Mouse (Mus musculus) CH12.LX (cell line): ENCODE data around the gene Zfp94. TPM values are rescaled to one million over a fixed set of nuclear protein-coding genes. Genes with fewer than 3 reads are reported as not detected.

Experiments used
- DNase-seq: peaks from one replicate; pipeline ENCODE4 v3.0.0-alpha.2; 2013; ENCODE audit errors: extremely low read depth
- H3K27ac ChIP-seq: 2 replicates; pipeline ENCODE4 v1.5.1; 2012; ENCODE audit warnings: low read depth, mild to moderate bottlenecking, control low read depth, moderate library complexity; ENCODE audit not compliant: insufficient read depth
- H3K27me3 ChIP-seq: replicated peaks from 2 replicates; pipeline ENCODE3; 2012; ENCODE audit warnings: inconsistent platforms
- H3K36me3 ChIP-seq, 2 experiments: replicated peaks in 1 of 2; 2 replicates each; pipeline versions ENCODE3 to v1.6.1; 2012; ENCODE audit warnings: inconsistent platforms in 1 of 2, low read length in 1 of 2, mild to moderate bottlenecking in 1 of 2, mixed read lengths in 1 of 2, moderate library complexity in 1 of 2; ENCODE audit not compliant: control insufficient read depth in 1 of 2, insufficient read depth in 1 of 2
- H3K4me1 ChIP-seq, 2 experiments: 2 replicates each; pipeline ENCODE4 v1.6.1; 2012; ENCODE audit warnings: inconsistent platforms in 1 of 2, moderate library complexity in 1 of 2; ENCODE audit not compliant: insufficient read depth in 2 of 2, control insufficient read depth in 1 of 2
- H3K4me2 ChIP-seq: 2 replicates; pipeline ENCODE4 v1.6.1; 2012; ENCODE audit warnings: low read depth, mild to moderate bottlenecking, control low read depth; ENCODE audit not compliant: poor library complexity, insufficient read depth, severe bottlenecking
- H3K4me3 ChIP-seq, 3 experiments: fragments of 150-350 bp in 1 of 3; sonication (generic) in 1 of 3; replicated peaks in 1 of 3; 2 replicates each; pipeline versions ENCODE3 to v1.5.1; 2011 to 2012; ENCODE audit warnings: low read depth in 2 of 3, low read length in 2 of 3, mild to moderate bottlenecking in 2 of 3, moderate library complexity in 2 of 3, control low read depth in 1 of 3, improper control_type of control experiment in 1 of 3, inconsistent platforms in 1 of 3, mixed read lengths in 1 of 3; ENCODE audit not compliant: poor library complexity in 1 of 3
- H3K79me2 ChIP-seq: replicated peaks from 2 replicates; pipeline ENCODE4 v1.6.1; 2012; ENCODE audit warnings: mild to moderate bottlenecking, moderate library complexity; ENCODE audit not compliant: control insufficient read depth, poor library complexity, insufficient read depth, severe bottlenecking; ENCODE audit errors: extremely low read depth
- H3K9ac ChIP-seq: 2 replicates; pipeline ENCODE4 v1.6.1; 2012; ENCODE audit warnings: low read depth, mild to moderate bottlenecking, control low read depth, moderate library complexity; ENCODE audit not compliant: insufficient read depth
- H3K9me3 ChIP-seq: replicated peaks from 2 replicates; pipeline ENCODE3; 2012; ENCODE audit warnings: low read length, inconsistent platforms, mixed read lengths
- BHLHE40 ChIP-seq: IDR thresholded peaks from 2 replicates; pipeline ENCODE4 v1.6.1; 2011; ENCODE audit warnings: mild to moderate bottlenecking, low read depth, low read length, improper control_type of control experiment
- CHD2 ChIP-seq: IDR thresholded peaks from 2 replicates; pipeline ENCODE4 v1.6.1; 2011; ENCODE audit warnings: low read length, improper control_type of control experiment
- CTCF ChIP-seq, 2 experiments: IDR thresholded peaks in 1 of 2; conservative IDR thresholded peaks in 1 of 2; 2 replicates each; pipeline ENCODE4 v1.5.1; 2011 to 2012; ENCODE audit warnings: low read depth in 2 of 2, low read length in 2 of 2, improper control_type of control experiment in 1 of 2, inconsistent platforms in 1 of 2, mild to moderate bottlenecking in 1 of 2, moderate library complexity in 1 of 2
- ELF1 ChIP-seq: IDR thresholded peaks from 2 replicates; pipeline ENCODE4 v1.6.1; 2014; ENCODE audit warnings: low read depth, mild to moderate bottlenecking, inconsistent platforms, low read length, improper control_type of control experiment
- EP300 ChIP-seq: IDR thresholded peaks from 2 replicates; pipeline ENCODE4 v1.6.1; 2011; ENCODE audit warnings: low read length, improper control_type of control experiment
- GABPA ChIP-seq: IDR thresholded peaks from 2 replicates; pipeline ENCODE4 v1.6.1; 2012; ENCODE audit warnings: low read depth, low read length, improper control_type of control experiment, inconsistent platforms; ENCODE audit not compliant: insufficient replicate concordance
- IRF4 ChIP-seq: IDR thresholded peaks from 2 replicates; pipeline ENCODE4 v1.6.1; 2014; ENCODE audit warnings: low read depth, mild to moderate bottlenecking, inconsistent platforms, low read length, improper control_type of control experiment
- MAFK ChIP-seq: IDR thresholded peaks from 2 replicates; pipeline ENCODE4 v1.6.1; 2011; ENCODE audit warnings: low read length, improper control_type of control experiment; ENCODE audit not compliant: insufficient replicate concordance
- MEF2A ChIP-seq: IDR thresholded peaks from 2 replicates; pipeline ENCODE4 v1.6.1; 2014; ENCODE audit warnings: low read depth, mild to moderate bottlenecking, inconsistent platforms, low read length, improper control_type of control experiment, borderline replicate concordance
- MYC ChIP-seq: IDR thresholded peaks from 2 replicates; pipeline ENCODE4 v1.6.1; 2011; ENCODE audit warnings: low read depth, mild to moderate bottlenecking, improper control_type of control experiment, low read length
- NRF1 ChIP-seq: IDR thresholded peaks from 2 replicates; pipeline ENCODE4 v1.6.1; 2014; ENCODE audit warnings: low read depth, mild to moderate bottlenecking, inconsistent platforms, low read length, improper control_type of control experiment, moderate library complexity
- POLR2A ChIP-seq: IDR thresholded peaks from 2 replicates; pipeline ENCODE4 v1.6.1; 2011; ENCODE audit warnings: low read depth, mild to moderate bottlenecking, improper control_type of control experiment, low read length
- TBP ChIP-seq: conservative IDR thresholded peaks from 2 replicates; pipeline ENCODE4 v1.6.1; 2011; ENCODE audit warnings: low read depth, low read length, improper control_type of control experiment
- TCF12 ChIP-seq: IDR thresholded peaks from 2 replicates; pipeline ENCODE4 v1.6.1; 2014; ENCODE audit warnings: low read depth, mild to moderate bottlenecking, inconsistent platforms, low read length, improper control_type of control experiment
- ZKSCAN1 ChIP-seq: IDR thresholded peaks from 2 replicates; pipeline ENCODE4 v1.6.1; 2012; ENCODE audit warnings: low read depth, inconsistent platforms, low read length, improper control_type of control experiment, borderline replicate concordance
- ZNF384 ChIP-seq: IDR thresholded peaks from 2 replicates; pipeline ENCODE4 v1.6.1; 2012; ENCODE audit warnings: low read depth, low read length, improper control_type of control experiment, inconsistent platforms
- dilution Hi-C: fragments of 300-500 bp; cut with MboI; formaldehyde crosslinking; loops from 2 replicates; pipeline ENCODE4 v1.14.3; 2020; ENCODE audit warnings: low sequenced_read_pairs; ENCODE audit not compliant: extremely low pct_unique_long_range_greater_than_20kb, extremely low pct_ligation_motif_present
- in situ Hi-C: fragments of 300-500 bp; cut with MboI; formaldehyde crosslinking; loops from 3 replicates; pipeline ENCODE4 v1.14.3; 2019; ENCODE audit warnings: low sequenced_read_pairs, low pct_ligation_motif_present, low pct_unique_long_range_greater_than_20kb, mixed read lengths
- polyA plus RNA-seq: library from polyadenylated mRNA; unstranded; fragments of >175 nt; gene quantifications from 2 replicates; pipeline ENCODE4 v1.2.1, GENCODE M21; 2012; ENCODE audit warnings: low read depth; ENCODE audit not compliant: insufficient read length
- total RNA-seq, 2 experiments: library from RNA; depleted of rRNA; stranded (reverse); fragments of 300-350 nt in 1 of 2; fragments of >200 nt in 1 of 2; gene quantifications; 2 replicates each; pipeline ENCODE4 v1.2.3; 2012 to 2014

Zfp94 gene
- total and polyA plus RNA-seq, 3 experiments = 3.3 to 6.0 (median 4.5) TPM

- H3K27me3 ChIP-seq = peaks cover 53% of the 10 kb centered on the region
- dilution Hi-C loops = no loop called here
- no peak overlapping the region for H3K27ac ChIP-seq
- DNase-seq = no peak
- in situ Hi-C loops = no loop called here
- H3K4me1 ChIP-seq = no peaks in the 10 kb centered on the region
- TF ChIP-seq TCF12 = no peak
- no peak for TF ChIP-seq BHLHE40
- TF ChIP-seq ZKSCAN1 = no peak
- no peak for TF ChIP-seq CHD2
- no peak for TF ChIP-seq MAFK
- TF ChIP-seq EP300 = no peak
- TF ChIP-seq TBP = no peak
- no peak for TF ChIP-seq GABPA
- no peak for TF ChIP-seq ZNF384
- TF ChIP-seq CTCF (conservative IDR thresholded peaks at IDR 0.05 in 1 of 2, IDR thresholded peaks at IDR 0.05 in 1 of 2; ENCODE audit: low read depth in 2 of 2, low read length in 2 of 2) = no peak
- TF ChIP-seq ELF1 = no peak
- no peak for TF ChIP-seq MYC
- no peak for TF ChIP-seq IRF4
- no peak for TF ChIP-seq MEF2A
- TF ChIP-seq POLR2A = no peak
- H3K4me2 ChIP-seq = no peak overlapping the region
- no peak overlapping the region for H3K4me3 ChIP-seq
- no peak overlapping the region for H3K9ac ChIP-seq
- H3K36me3 ChIP-seq = no peaks in the 10 kb centered on the region
- H3K9me3 ChIP-seq = peaks cover 17% of the 10 kb centered on the region
- no peaks in the 10 kb centered on the region for H3K79me2 ChIP-seq
Observed at GRCm38 (mm10) chr7:24327281-24327975, 11.0 kb upstream of the Zfp94 start.

GRCm38 (mm10) chr7:24326273-24327135 is 10.0 kb upstream of the Zfp94 start:
- in situ Hi-C loops = no loop called here
- H3K9ac ChIP-seq = no peak overlapping the region

More at GRCm38 (mm10) chr7:24326273-24327135, 10.0 kb upstream of the Zfp94 start:
- H3K4me3 ChIP-seq = no peak overlapping the region
- peaks cover 52% of the 10 kb centered on the region for H3K27me3 ChIP-seq
- peaks cover 17% of the 10 kb centered on the region for H3K9me3 ChIP-seq
- H3K4me2 ChIP-seq = no peak overlapping the region
- no peak overlapping the region for H3K27ac ChIP-seq
- dilution Hi-C loops = no loop called here
- TF ChIP-seq NRF1 = no peak
- H3K79me2 ChIP-seq = no peaks in the 10 kb centered on the region
- DNase-seq = no peak
- no peaks in the 10 kb centered on the region for H3K36me3 ChIP-seq
- H3K4me1 ChIP-seq = no peaks in the 10 kb centered on the region
